In genomic region chr11:92011284-92011683, GRCm38 (mm10) we compare ENCODE assay signal across 29 mouse cellular contexts.
DNase-seq lines count a peak whose midpoint lies in the region; TF ChIP-seq lines count a peak whose summit lies in the region.
"Had no signal": no experiment of that assay in that cellular context is flagged by ENCODE, and none has a peak within 500 bp of the region (broad histone marks: within the 10 kb centered on the region; RNA-seq: fewer than 3 reads in every experiment).

No protein-coding gene starts in this region.

- TF ChIP-seq CTCF in layer of hippocampus, adult 2 months (conservative IDR thresholded peaks at IDR 0.05) = no peak
- TF ChIP-seq CTCF in thymus, adult 2 months (IDR thresholded peaks at IDR 0.05; ENCODE audit: borderline replicate concordance, control insufficient read depth, extremely low read depth, insufficient read depth, low read length, poor library complexity) = no peak

- 83% methylated on average over 3 of the region's 3 CpGs for WGBS in embryonic facial prominence, embryonic 10.5 days
- WGBS in thymus, adult 2 months = 81% methylated on average over 3 of the region's 3 CpGs

- peak; percentile 20 to 45 for DNase-seq in layer of hippocampus, adult 2 months (ENCODE audit: low spot score in 2 of 2)
- DNase-seq in layer of hippocampus, postnatal 25 days (ENCODE audit: extremely low spot score in 1 of 2, low spot score in 1 of 2) = no peak
- DNase-seq in right cerebral cortex, postnatal 10 days (ENCODE audit: low spot score in 2 of 2) = peak; percentile 23 to 40
- no peak for DNase-seq in right cerebral cortex, postnatal 25 days
- peak; percentile 49 for DNase-seq in layer of hippocampus, adult 9-11 months
- no peak for DNase-seq in embryonic facial prominence, embryonic 10.5 days (ENCODE audit: low spot score)
- no peak for DNase-seq in thymus, adult 2 months
- DNase-seq: adrenal gland, postnatal 25 days; cerebellum, adult 18-20 months; cerebellum, postnatal 10 days; gastrocnemius, postnatal 25 days; heart, adult 11 months; heart, postnatal 36 days; kidney, adult 8-10 months; liver, embryonic 13.5 days; lung, adult 18-20 months; lung, postnatal 4 days; thymus, adult 18-20 months; thymus, postnatal 36 days had no signal

- no peaks in the 10 kb centered on the region for H3K9me3 ChIP-seq in embryonic facial prominence, embryonic 10.5 days
- H3K9me3 ChIP-seq: heart, embryonic 10.5 days; heart, embryonic 15.5 days; hindbrain, embryonic 13.5 days; liver, embryonic 13.5 days; midbrain, embryonic 12.5 days; neural tube, embryonic 12.5 days; stomach, embryonic 15.5 days had no signal

- no peaks in the 10 kb centered on the region for H3K4me1 ChIP-seq in embryonic facial prominence, embryonic 10.5 days
- H3K4me1 ChIP-seq in thymus, adult 2 months (replicated peaks; ENCODE audit: control insufficient read depth, insufficient read depth, low read length) = no peaks in the 10 kb centered on the region
- H3K4me1 ChIP-seq: heart, embryonic 10.5 days; heart, embryonic 15.5 days; hindbrain, embryonic 13.5 days; liver, embryonic 13.5 days; megakaryocyte, embryonic 14.5 days; midbrain, embryonic 12.5 days; neural tube, embryonic 12.5 days; stomach, embryonic 15.5 days had no signal

- no peaks in the 10 kb centered on the region for H3K36me3 ChIP-seq in embryonic facial prominence, embryonic 10.5 days (replicated peaks)
- H3K36me3 ChIP-seq in thymus, adult 2 months (ENCODE audit: control insufficient read depth, insufficient read depth, low read length) = no peaks in the 10 kb centered on the region
- H3K36me3 ChIP-seq: heart, embryonic 10.5 days; heart, embryonic 15.5 days; hindbrain, embryonic 13.5 days; liver, embryonic 13.5 days; midbrain, embryonic 12.5 days; neural tube, embryonic 12.5 days; stomach, embryonic 15.5 days had no signal

- H3K27ac ChIP-seq in layer of hippocampus, adult 2 months = no peak overlapping the region
- H3K27ac ChIP-seq in embryonic facial prominence, embryonic 10.5 days (replicated peaks) = no peak overlapping the region
- H3K27ac ChIP-seq in thymus, adult 2 months (ENCODE audit: control insufficient read depth, insufficient read depth, low read length) = no peak overlapping the region
- H3K27ac ChIP-seq: heart, embryonic 10.5 days; heart, embryonic 15.5 days; hindbrain, embryonic 13.5 days; kidney, postnatal 0 days; liver, embryonic 13.5 days; midbrain, embryonic 12.5 days; neural tube, embryonic 12.5 days; stomach, embryonic 15.5 days had no signal

- H3K27me3 ChIP-seq in embryonic facial prominence, embryonic 10.5 days (replicated peaks; ENCODE audit: low read depth, poor library complexity, severe bottlenecking) = no peaks in the 10 kb centered on the region
- H3K27me3 ChIP-seq in thymus, adult 2 months (ENCODE audit: control insufficient read depth, insufficient read depth, low read length) = no peaks in the 10 kb centered on the region
- H3K27me3 ChIP-seq: heart, embryonic 15.5 days; hindbrain, embryonic 13.5 days; liver, embryonic 13.5 days; megakaryocyte, embryonic 14.5 days; midbrain, embryonic 12.5 days; neural tube, embryonic 12.5 days; stomach, embryonic 15.5 days had no signal

- no peak for TF ChIP-seq POLR2A in thymus, adult 2 months (IDR thresholded peaks at IDR 0.05; ENCODE audit: control insufficient read depth, extremely low read depth, insufficient read depth, low read length, poor library complexity)

- H3K4me3 ChIP-seq in layer of hippocampus, adult 2 months = no peak overlapping the region
- no peak overlapping the region for H3K4me3 ChIP-seq in embryonic facial prominence, embryonic 10.5 days
- H3K4me3 ChIP-seq in thymus, adult 2 months (ENCODE audit: control insufficient read depth, insufficient read depth, low read length) = no peak overlapping the region
- H3K4me3 ChIP-seq: erythroblast, embryonic 14.5 days; heart, embryonic 10.5 days; heart, embryonic 15.5 days; hindbrain, embryonic 13.5 days; liver, embryonic 13.5 days; megakaryocyte, embryonic 14.5 days; midbrain, embryonic 12.5 days; myocyte; neural tube, embryonic 12.5 days; stomach, embryonic 15.5 days had no signal

Comparison
In these comparisons a context has a peak if more than half of its experiments do, and no peak if none do; other contexts are left out.
1. DNase-seq: peak in layer of hippocampus, adult 2 months (2 of 2), right cerebral cortex, postnatal 10 days (2 of 2) and layer of hippocampus, adult 9-11 months (single experiment); none in layer of hippocampus, postnatal 25 days (0 of 2), right cerebral cortex, postnatal 25 days (single experiment), embryonic facial prominence, embryonic 10.5 days (single experiment) and thymus, adult 2 months (single experiment).